In the genomic region with DNA sequence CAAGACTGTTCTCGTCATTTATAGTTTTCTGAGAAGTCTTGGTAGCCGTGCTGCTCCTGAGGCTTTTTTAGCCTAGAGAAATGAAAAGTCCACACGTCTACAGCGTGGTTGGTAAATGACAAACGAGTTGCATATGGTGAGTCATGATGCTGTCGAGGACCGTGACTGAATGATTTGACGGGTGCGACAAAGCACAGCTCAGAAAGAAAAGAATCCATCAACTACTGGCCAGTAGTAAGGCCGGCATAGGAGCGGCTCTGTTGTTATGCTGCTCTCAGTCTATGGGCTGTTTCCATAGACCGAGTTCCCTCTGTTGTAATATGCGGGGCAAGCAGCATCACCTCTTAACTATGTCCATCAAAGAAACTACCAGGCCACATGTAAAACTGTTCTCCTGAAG, we compare ENCODE assay signal across 12 mouse cellular contexts.
DNase-seq lines count a peak whose midpoint lies in the region; ATAC-seq lines count a peak whose summit lies in the region.
"Had no signal": no experiment of that assay in that cellular context is flagged by ENCODE, and none has a peak within 500 bp of the region (broad histone marks: within the 10 kb centered on the region; RNA-seq: fewer than 3 reads in every experiment).

No protein-coding gene starts in this region.

- H3K9ac ChIP-seq in heart, embryonic 14.5 days (ENCODE audit: low read length) = no peak overlapping the region
- no peak overlapping the region for H3K9ac ChIP-seq in hindbrain, embryonic 13.5 days
- H3K9ac ChIP-seq in midbrain, embryonic 16.5 days (ENCODE audit: low read depth, low read length) = no peak overlapping the region
- H3K9ac ChIP-seq: heart, embryonic 15.5 days had no signal

- H3K27ac ChIP-seq in heart, embryonic 14.5 days (replicated peaks in 1 of 2; ENCODE audit: control insufficient read depth in 1 of 2, insufficient read depth in 1 of 2, low read depth in 2 of 2, low read length in 2 of 2) = no peak overlapping the region
- no peak overlapping the region for H3K27ac ChIP-seq in hindbrain, embryonic 13.5 days
- H3K27ac ChIP-seq in midbrain, embryonic 16.5 days (ENCODE audit: low read length) = peak overlapping the region; percentile 9; the same call in 1 of the 2 replicates
- H3K27ac ChIP-seq: heart, embryonic 15.5 days had no signal

- no peak for DNase-seq in heart, postnatal 36 days
- peak; percentile 48 for DNase-seq in embryo, embryonic 10.5 days (ENCODE audit: low spot score)
- DNase-seq in B cell, adult 2 months = no peak
- DNase-seq in right cerebral cortex, postnatal 4 days = no peak
- DNase-seq: gastrocnemius, postnatal 25 days; lung, adult 18-20 months; thymus, postnatal 36 days had no signal

- no peaks in the 10 kb centered on the region for H3K9me3 ChIP-seq in heart, embryonic 14.5 days (ENCODE audit: control insufficient read depth, low read length)
- no peaks in the 10 kb centered on the region for H3K9me3 ChIP-seq in hindbrain, embryonic 13.5 days
- H3K9me3 ChIP-seq in midbrain, embryonic 16.5 days (replicated peaks; ENCODE audit: control insufficient read depth, low read length, poor library complexity, severe bottlenecking) = no peaks in the 10 kb centered on the region
- H3K9me3 ChIP-seq: heart, embryonic 15.5 days had no signal

- H3K4me1 ChIP-seq in heart, embryonic 14.5 days (ENCODE audit: control insufficient read depth in 2 of 2, insufficient read depth in 2 of 2, low read length in 2 of 2) = peaks cover 6% of the 10 kb centered on the region in 2 experiments; a peak in 3 of 4 replicates
- H3K4me1 ChIP-seq in hindbrain, embryonic 13.5 days (replicated peaks) = peaks cover 18% of the 10 kb centered on the region
- H3K4me1 ChIP-seq in midbrain, embryonic 16.5 days (ENCODE audit: control insufficient read depth, insufficient read depth, low read length) = peaks cover 13% of the 10 kb centered on the region; the same call in 1 of the 2 replicates
- H3K4me1 ChIP-seq: heart, embryonic 15.5 days had no signal

- no peaks in the 10 kb centered on the region for H3K27me3 ChIP-seq in heart, embryonic 14.5 days (ENCODE audit: control insufficient read depth, insufficient read depth, low read length)
- H3K27me3 ChIP-seq in hindbrain, embryonic 13.5 days = no peaks in the 10 kb centered on the region
- no peaks in the 10 kb centered on the region for H3K27me3 ChIP-seq in midbrain, embryonic 16.5 days (ENCODE audit: control insufficient read depth, insufficient read depth, low read depth, low read length)
- H3K27me3 ChIP-seq: CH12.LX; heart, embryonic 15.5 days had no signal

- H3K36me3 ChIP-seq in heart, embryonic 14.5 days (ENCODE audit: control insufficient read depth, insufficient read depth, low read length) = no peaks in the 10 kb centered on the region
- no peaks in the 10 kb centered on the region for H3K36me3 ChIP-seq in hindbrain, embryonic 13.5 days
- peaks cover 3% of the 10 kb centered on the region; the same call in 1 of the 2 replicates for H3K36me3 ChIP-seq in midbrain, embryonic 16.5 days (ENCODE audit: control insufficient read depth, insufficient read depth, low read length)
- H3K36me3 ChIP-seq: heart, embryonic 15.5 days had no signal

- ATAC-seq in heart, embryonic 14.5 days (ENCODE audit: insufficient number of reproducible peaks, insufficient read depth, low FRiP score, low read depth) = no peak
- peak; percentile 78 for ATAC-seq in hindbrain, embryonic 13.5 days (ENCODE audit: low FRiP score)
- peak; percentile 76; the same call in 1 of the 2 replicates for ATAC-seq in midbrain, embryonic 16.5 days

- 60% methylated on average over 13 of the region's 13 CpGs for WGBS in heart, embryonic 14.5 days
- WGBS in hindbrain, embryonic 13.5 days = 31% methylated on average over 13 of the region's 13 CpGs
- WGBS in midbrain, embryonic 16.5 days = 52% methylated on average over 13 of the region's 13 CpGs

- intact Hi-C loops in heart, postnatal 36 days (cut with DNase I) = no loop called here

- peak overlapping the region; percentile 36; the same call in 1 of the 2 replicates for H3K4me2 ChIP-seq in heart, embryonic 14.5 days (ENCODE audit: low read length)
- no peak overlapping the region for H3K4me2 ChIP-seq in hindbrain, embryonic 13.5 days
- H3K4me2 ChIP-seq in midbrain, embryonic 16.5 days (ENCODE audit: low read length) = no peak overlapping the region; the same call in 1 of the 2 replicates
- H3K4me2 ChIP-seq: heart, embryonic 15.5 days had no signal

- no peak overlapping the region for H3K4me3 ChIP-seq in heart, embryonic 14.5 days (ENCODE audit: control insufficient read depth in 1 of 2, insufficient read depth in 1 of 2, low read depth in 1 of 2, low read length in 2 of 2)
- H3K4me3 ChIP-seq in hindbrain, embryonic 13.5 days = no peak overlapping the region
- no peak overlapping the region for H3K4me3 ChIP-seq in midbrain, embryonic 16.5 days (ENCODE audit: low read depth, low read length)
- H3K4me3 ChIP-seq: heart, embryonic 15.5 days had no signal
